Mouse (Mus musculus) adrenal gland, postnatal 25 days (tissue): ENCODE results near the gene Gm47969. TPM values are rescaled to one million over a fixed set of nuclear protein-coding genes. Genes with fewer than 3 reads are reported as not detected.
"Not testable (repeated sequence)": the region's sequence is repeated elsewhere in the genome, so short reads cannot be mapped to it uniquely, and the experiment has no call there.

Experiments used
- DNase-seq: peaks from one replicate; pipeline ENCODE4 v3.0.0; 2021; ENCODE audit warnings: mixed read lengths
- long read RNA-seq: library from polyadenylated mRNA; stranded (forward); transcript quantifications from one replicate; pipeline ENCODE4 v2.0.0, GENCODE M21; 2021
- total RNA-seq: library from RNA; stranded (reverse); gene quantifications from 2 replicates; pipeline ENCODE4 v1.2.3, GENCODE M21; 2021

The Gm47969 gene
- not detected in 2 replicates for total RNA-seq
- long read RNA-seq: 0 reads

- no peak for DNase-seq
Measured at GRCm38 (mm10) chr1:83044882-83045427, at the start of gene Gm47969. Gene Gm47969, plus strand, starts transcription at chr1:83044932.

GRCm38 (mm10) chr1:83000306-83000705 lies 44.4 kb upstream of the Gm47969 start, which contains the start of gene Gm47959:
Gene Gm47959, plus strand, starts transcription at chr1:83000548.
- not testable (repeated sequence) for DNase-seq

- DNase-seq: no peak
Measured at GRCm38 (mm10) chr1:83006218-83007179, 38.2 kb upstream of the Gm47969 start.

GRCm38 (mm10) chr1:83007471-83007870 lies 37.3 kb upstream of the Gm47969 start:
- DNase-seq: no peak

- DNase-seq: no peak
Measured at GRCm38 (mm10) chr1:83014477-83014876, 30.3 kb upstream of the Gm47969 start.

GRCm38 (mm10) chr1:83015329-83015879 lies 29.3 kb upstream of the Gm47969 start:
- no peak for DNase-seq

- DNase-seq: no peak
Measured at GRCm38 (mm10) chr1:83016556-83016955, 28.2 kb upstream of the Gm47969 start.

- DNase-seq: no peak
Measured at GRCm38 (mm10) chr1:83031950-83032349, 12.8 kb upstream of the Gm47969 start.

- no peak for DNase-seq
Measured at GRCm38 (mm10) chr1:83032508-83032907, 12.2 kb upstream of the Gm47969 start.

- DNase-seq: no peak
Measured at GRCm38 (mm10) chr1:83034509-83034908, 10.2 kb upstream of the Gm47969 start.

- no peak for DNase-seq
Measured at GRCm38 (mm10) chr1:83036892-83037667, 7.7 kb upstream of the Gm47969 start.

- peak; percentile 14 for DNase-seq
Measured at GRCm38 (mm10) chr1:83038109-83038672, 6.5 kb upstream of the Gm47969 start, which contains the start of gene Slc19a3. Gene Slc19a3, minus strand, starts transcription at chr1:83038448.

- DNase-seq: no peak
Measured at GRCm38 (mm10) chr1:83039080-83039479, 5.7 kb upstream of the Gm47969 start.

- DNase-seq: no peak
Measured at GRCm38 (mm10) chr1:83042380-83042779, 2.4 kb upstream of the Gm47969 start, which contains the start of gene Krtap28-10. Gene Krtap28-10, minus strand, starts transcription at chr1:83042480.

GRCm38 (mm10) chr1:83058481-83058880 lies 13.7 kb downstream of the Gm47969 start:
- no peak for DNase-seq

- no peak for DNase-seq
Measured at GRCm38 (mm10) chr1:83059278-83059677, 14.5 kb downstream of the Gm47969 start, which contains the start of gene A030005K14Rik. Gene A030005K14Rik, minus strand, starts transcription at chr1:83059378.

GRCm38 (mm10) chr1:83060643-83061042 lies 15.9 kb downstream of the Gm47969 start, which contains the start of gene Krtap28-13:
Gene Krtap28-13, plus strand, starts transcription at chr1:83060930.
- no peak for DNase-seq

- no peak for DNase-seq
Measured at GRCm38 (mm10) chr1:83064851-83065250, 20.1 kb downstream of the Gm47969 start.

GRCm38 (mm10) chr1:83066577-83066976 lies 21.8 kb downstream of the Gm47969 start:
- no peak for DNase-seq

- no peak for DNase-seq
Measured at GRCm38 (mm10) chr1:83067205-83067604, 22.5 kb downstream of the Gm47969 start.

- no peak for DNase-seq
Measured at GRCm38 (mm10) chr1:83075526-83076189, 30.9 kb downstream of the Gm47969 start.
